Mouse (Mus musculus) embryonic facial prominence, embryonic 11.5 days (tissue): ENCODE results near the gene Prkar2a. TPM values are rescaled to one million over a fixed set of nuclear protein-coding genes. Genes with fewer than 3 reads are reported as not detected.

Experiments
- ATAC-seq: fragments of 200-750 bp; cut with Nextera tagmentation; replicated peaks from 2 replicates; pipeline ENCODE4 v1.8.0; 2017; ENCODE audit warnings: low read depth; ENCODE audit not compliant: insufficient number of reproducible peaks, low FRiP score, low TSS enrichment
- DNase-seq: peaks from one replicate; pipeline ENCODE4 v3.0.0-alpha.2; 2015; ENCODE audit warnings: low spot score
- H3K27ac ChIP-seq: fragments of 300-500 bp; sonication (generic); replicated peaks from 2 replicates; pipeline ENCODE4 v1.5.1; 2014; ENCODE audit warnings: mild to moderate bottlenecking, low read depth, low read length, control low read depth
- H3K27me3 ChIP-seq: fragments of 300-500 bp; sonication (generic); 2 replicates; pipeline ENCODE4 v1.6.1; 2014; ENCODE audit warnings: mild to moderate bottlenecking, low read length, moderate library complexity, mixed read lengths; ENCODE audit not compliant: control insufficient read depth, insufficient read depth
- H3K36me3 ChIP-seq: fragments of 300-500 bp; sonication (generic); replicated peaks from 2 replicates; pipeline ENCODE4 v1.6.1; 2014; ENCODE audit warnings: low read depth, mild to moderate bottlenecking, low read length, moderate library complexity, mixed read lengths; ENCODE audit not compliant: control insufficient read depth, insufficient read depth
- H3K4me1 ChIP-seq: fragments of 300-500 bp; sonication (generic); 2 replicates; pipeline ENCODE4 v1.6.1; 2014; ENCODE audit warnings: low read length, mixed read lengths; ENCODE audit not compliant: control insufficient read depth, insufficient read depth
- H3K4me2 ChIP-seq: fragments of 300-500 bp; sonication (generic); 2 replicates; pipeline ENCODE4 v1.6.1; 2014; ENCODE audit warnings: low read depth, mild to moderate bottlenecking, control low read depth, low read length, moderate library complexity
- H3K4me3 ChIP-seq: fragments of 300-500 bp; sonication (generic); 2 replicates; pipeline ENCODE4 v1.5.1; 2014; ENCODE audit warnings: low read depth, low read length, control low read depth
- H3K9ac ChIP-seq: fragments of 300-500 bp; sonication (generic); replicated peaks from 2 replicates; pipeline ENCODE4 v1.6.1; 2014; ENCODE audit warnings: mild to moderate bottlenecking, control low read depth, low read length
- H3K9me3 ChIP-seq: fragments of 300-500 bp; sonication (generic); replicated peaks from 2 replicates; pipeline ENCODE4 v1.6.1; 2016; ENCODE audit warnings: mild to moderate bottlenecking, low read length, inconsistent platforms, mixed read lengths; ENCODE audit not compliant: control insufficient read depth
- WGBS: fragments of 180-500 bp; shearing (Covaris S2); extraction: QIAGEN DNeasy Blood & Tissue Kit; methylation state at CpG from one replicate; pipeline ENCODE4 v1.1.7; 2014; 5-methylcytosine and 5-hydroxymethylcytosine counted together
- polyA plus RNA-seq: library from polyadenylated mRNA; unstranded; fragments of >200 nt; fragmentation: Nextera tagmentation; extraction: Ambion mirVana; gene quantifications from 2 replicates; pipeline ENCODE4 v1.2.1, GENCODE M21; 2014

Gene Prkar2a
- polyA plus RNA-seq, 1 experiment from 2014 or later: 37.9 TPM

GRCm38 (mm10) chr9:108759121-108759520, 70.0 kb downstream of the Prkar2a start:
- H3K9me3 ChIP-seq: no peaks in the 10 kb centered on the region
- DNase-seq: no peak
- no peaks in the 10 kb centered on the region for H3K27me3 ChIP-seq
- no peak overlapping the region for H3K4me3 ChIP-seq
- 95% methylated on average over 20 of the region's 20 CpGs for WGBS
- H3K4me1 ChIP-seq: no peaks in the 10 kb centered on the region
- H3K36me3 ChIP-seq: no peaks in the 10 kb centered on the region
- H3K4me2 ChIP-seq: no peak overlapping the region
- H3K27ac ChIP-seq: no peak overlapping the region
- H3K9ac ChIP-seq: no peak overlapping the region
- no peak for ATAC-seq

GRCm38 (mm10) chr9:108759805-108760204, 70.7 kb downstream of the Prkar2a start:
- H3K27me3 ChIP-seq: no peaks in the 10 kb centered on the region
- WGBS: 42% methylated on average over 2 of the region's 2 CpGs

GRCm38 (mm10) chr9:108761561-108761960, 72.4 kb downstream of the Prkar2a start:
- ATAC-seq: no peak
- H3K27ac ChIP-seq: no peak overlapping the region
- no peaks in the 10 kb centered on the region for H3K27me3 ChIP-seq
- H3K9ac ChIP-seq: no peak overlapping the region
- no peak overlapping the region for H3K4me2 ChIP-seq
- no peaks in the 10 kb centered on the region for H3K9me3 ChIP-seq
- H3K4me3 ChIP-seq: no peak overlapping the region
- no peaks in the 10 kb centered on the region for H3K4me1 ChIP-seq
- no peaks in the 10 kb centered on the region for H3K36me3 ChIP-seq
- DNase-seq: no peak

More at GRCm38 (mm10) chr9:108759805-108760204, 70.7 kb downstream of the Prkar2a start:
- Histone ChIP-seq H3K4me1 (no peaks in the 10 kb centered on the region), H3K9ac (no peak overlapping the region), H3K27ac (no peak overlapping the region), H3K4me3 (no peak overlapping the region), H3K4me2 (no peak overlapping the region), H3K36me3 (no peaks in the 10 kb centered on the region), H3K9me3 (no peaks in the 10 kb centered on the region)
- peak; percentile 57 for DNase-seq
- no peak for ATAC-seq

GRCm38 (mm10) chr9:108764971-108765370, 75.9 kb downstream of the Prkar2a start:
- H3K4me1 ChIP-seq: no peaks in the 10 kb centered on the region
- WGBS: 70% methylated on average over 10 of the region's 10 CpGs
- H3K27me3 ChIP-seq: no peaks in the 10 kb centered on the region
- no peak overlapping the region for H3K4me2 ChIP-seq
- no peak for ATAC-seq
- H3K4me3 ChIP-seq: no peak overlapping the region
- DNase-seq: no peak
- no peaks in the 10 kb centered on the region for H3K9me3 ChIP-seq
- H3K27ac ChIP-seq: no peak overlapping the region
- H3K9ac ChIP-seq: no peak overlapping the region
- H3K36me3 ChIP-seq: no peaks in the 10 kb centered on the region

- Histone ChIP-seq H3K9ac (no peak overlapping the region), H3K36me3 (no peaks in the 10 kb centered on the region), H3K27me3 (no peaks in the 10 kb centered on the region), H3K9me3 (no peaks in the 10 kb centered on the region), H3K4me3 (no peak overlapping the region), H3K4me2 (no peak overlapping the region), H3K4me1 (no peaks in the 10 kb centered on the region), H3K27ac (no peak overlapping the region)
- DNase-seq (no peak), ATAC-seq (no peak)
- WGBS: 89% methylated on average over 4 of the region's 4 CpGs
Measured at GRCm38 (mm10) chr9:108776614-108777013, 87.5 kb downstream of the Prkar2a start.

GRCm38 (mm10) chr9:108777276-108777675, 88.2 kb downstream of the Prkar2a start:
- H3K4me2 ChIP-seq: no peak overlapping the region
- H3K4me3 ChIP-seq: no peak overlapping the region
- no peak overlapping the region for H3K9ac ChIP-seq
- ATAC-seq (no peak), DNase-seq (no peak)
- 85% methylated on average over 4 of the region's 4 CpGs for WGBS
- H3K27ac ChIP-seq: no peak overlapping the region
- no peaks in the 10 kb centered on the region for H3K4me1 ChIP-seq
- H3K36me3 ChIP-seq: no peaks in the 10 kb centered on the region
- H3K27me3 ChIP-seq: no peaks in the 10 kb centered on the region
- H3K9me3 ChIP-seq: no peaks in the 10 kb centered on the region

GRCm38 (mm10) chr9:108780959-108781358, 91.8 kb downstream of the Prkar2a start:
- WGBS: 69% methylated on average over 5 of the region's 5 CpGs
- Histone ChIP-seq H3K4me3 (no peak overlapping the region), H3K9ac (no peak overlapping the region), H3K4me1 (no peaks in the 10 kb centered on the region), H3K9me3 (no peaks in the 10 kb centered on the region), H3K4me2 (no peak overlapping the region), H3K27ac (no peak overlapping the region), H3K27me3 (no peaks in the 10 kb centered on the region), H3K36me3 (no peaks in the 10 kb centered on the region)
- ATAC-seq (no peak), DNase-seq (no peak)

GRCm38 (mm10) chr9:108781891-108782290, 92.8 kb downstream of the Prkar2a start:
- DNase-seq (no peak), ATAC-seq (no peak)
- Histone ChIP-seq H3K9ac (no peak overlapping the region), H3K27me3 (no peaks in the 10 kb centered on the region), H3K4me1 (no peaks in the 10 kb centered on the region), H3K4me2 (no peak overlapping the region), H3K27ac (no peak overlapping the region), H3K4me3 (no peak overlapping the region), H3K36me3 (no peaks in the 10 kb centered on the region), H3K9me3 (no peaks in the 10 kb centered on the region)
- WGBS: 55% methylated on average over 4 of the region's 4 CpGs
